In the genomic region with DNA sequence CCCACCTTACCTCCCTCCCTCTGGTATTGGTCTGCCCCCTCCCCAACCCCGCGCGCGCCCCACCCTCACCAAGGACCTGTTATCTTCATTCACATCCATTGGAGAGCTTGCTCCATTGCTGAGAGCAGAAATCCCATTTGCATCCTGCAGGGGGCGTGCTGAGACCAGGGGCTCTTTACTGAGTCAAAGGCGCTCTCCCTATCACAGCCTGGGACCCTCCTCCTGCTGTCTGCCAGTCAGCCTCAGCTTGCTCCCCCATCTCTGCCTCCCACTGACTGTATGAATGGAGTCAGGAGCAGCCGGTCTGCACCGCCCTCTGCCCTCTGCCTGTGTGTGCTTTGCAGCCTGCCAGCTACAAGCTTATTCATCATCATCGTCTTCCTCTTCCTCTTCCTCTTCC, we compare ENCODE assay signal across 9 mouse cellular contexts.
DNase-seq lines count a peak whose midpoint lies in the region; ATAC-seq and TF ChIP-seq lines count a peak whose summit lies in the region.
"Had no signal": no experiment of that assay in that cellular context is flagged by ENCODE, and none has a peak within 500 bp of the region (broad histone marks: within the 10 kb centered on the region; RNA-seq: fewer than 3 reads in every experiment).

No protein-coding gene starts in this region.

- WGBS in lung, embryonic 14.5 days, result 41% methylated on average over 9 of the region's 9 CpGs
- WGBS in embryonic facial prominence, embryonic 11.5 days, result 30% methylated on average over 9 of the region's 9 CpGs
- WGBS in hindbrain, postnatal 0 days, result 36% methylated on average over 9 of the region's 9 CpGs
- 39% methylated on average over 9 of the region's 9 CpGs for WGBS in olfactory bulb, adult 2 months
- WGBS in lung, adult 2 months, result 53% methylated on average over 9 of the region's 9 CpGs

- no peaks in the 10 kb centered on the region for H3K9me3 ChIP-seq in lung, embryonic 14.5 days (ENCODE audit: low read depth, low read length)
- no peaks in the 10 kb centered on the region for H3K9me3 ChIP-seq in embryonic facial prominence, embryonic 11.5 days (replicated peaks; ENCODE audit: control insufficient read depth, low read length)
- H3K9me3 ChIP-seq in hindbrain, postnatal 0 days (ENCODE audit: low read length), result no peaks in the 10 kb centered on the region
- H3K9me3 ChIP-seq: limb, embryonic 12.5 days had no signal

- TF ChIP-seq CTCF in lung, embryonic 14.5 days (IDR thresholded peaks at IDR 0.05; ENCODE audit: low read depth), result peak; percentile 44; the same call in 1 of the 2 replicates
- peak; percentile 69 for TF ChIP-seq CTCF in hindbrain, postnatal 0 days (IDR thresholded peaks at IDR 0.05; ENCODE audit: low read depth)
- TF ChIP-seq CTCF in olfactory bulb, adult 2 months (IDR thresholded peaks at IDR 0.05; ENCODE audit: insufficient read depth, low read depth, low read length), result peak; percentile 21; the same call in 1 of the 2 replicates
- TF ChIP-seq CTCF in lung, adult 2 months (IDR thresholded peaks at IDR 0.05; ENCODE audit: insufficient read depth, low read length), result no peak

- peak; percentile 13 for DNase-seq in lung, embryonic 14.5 days
- no peak for DNase-seq in lung, postnatal 25 days (ENCODE audit: low spot score)
- DNase-seq in embryonic facial prominence, embryonic 11.5 days (ENCODE audit: low spot score), result peak; percentile 18
- peak; percentile 61 for DNase-seq in hindbrain, postnatal 0 days (ENCODE audit: low spot score)
- DNase-seq in heart, postnatal 36 days, result no peak
- no peak for DNase-seq in lung, adult 2 months

- H3K4me3 ChIP-seq in lung, embryonic 14.5 days (ENCODE audit: low read depth, low read length), result no peak overlapping the region
- H3K4me3 ChIP-seq in embryonic facial prominence, embryonic 11.5 days (ENCODE audit: low read depth, low read length), result no peak overlapping the region
- H3K4me3 ChIP-seq in hindbrain, postnatal 0 days (ENCODE audit: low read length), result no peak overlapping the region
- H3K4me3 ChIP-seq in olfactory bulb, adult 2 months (ENCODE audit: insufficient read depth, low read depth, low read length), result no peak overlapping the region
- no peak overlapping the region for H3K4me3 ChIP-seq in lung, adult 2 months (replicated peaks; ENCODE audit: extremely low read depth, low read depth, low read length)
- H3K4me3 ChIP-seq: limb, embryonic 12.5 days had no signal

- H3K4me1 ChIP-seq in lung, embryonic 14.5 days (ENCODE audit: insufficient read depth), result no peaks in the 10 kb centered on the region
- no peaks in the 10 kb centered on the region for H3K4me1 ChIP-seq in embryonic facial prominence, embryonic 11.5 days (ENCODE audit: control insufficient read depth, insufficient read depth, low read length)
- no peaks in the 10 kb centered on the region for H3K4me1 ChIP-seq in hindbrain, postnatal 0 days (ENCODE audit: insufficient read depth, low read length)
- H3K4me1 ChIP-seq in olfactory bulb, adult 2 months (ENCODE audit: control insufficient read depth, insufficient read depth, low read length), result peaks cover 3% of the 10 kb centered on the region; the same call in 1 of the 2 replicates
- no peaks in the 10 kb centered on the region for H3K4me1 ChIP-seq in lung, adult 2 months (ENCODE audit: control insufficient read depth, insufficient read depth, low read length)

- no peaks in the 10 kb centered on the region for H3K27me3 ChIP-seq in lung, embryonic 14.5 days (ENCODE audit: insufficient read depth, low read length)
- H3K27me3 ChIP-seq in embryonic facial prominence, embryonic 11.5 days (ENCODE audit: control insufficient read depth, insufficient read depth, low read length), result no peaks in the 10 kb centered on the region
- H3K27me3 ChIP-seq in hindbrain, postnatal 0 days (ENCODE audit: insufficient read depth, low read length), result no peaks in the 10 kb centered on the region
- H3K27me3 ChIP-seq: limb, embryonic 12.5 days had no signal

- no peak overlapping the region for H3K4me2 ChIP-seq in lung, embryonic 14.5 days
- no peak overlapping the region for H3K4me2 ChIP-seq in embryonic facial prominence, embryonic 11.5 days (ENCODE audit: low read depth, low read length)
- H3K4me2 ChIP-seq in hindbrain, postnatal 0 days (ENCODE audit: low read depth, low read length), result no peak overlapping the region
- H3K4me2 ChIP-seq: limb, embryonic 12.5 days had no signal

- H3K36me3 ChIP-seq in lung, embryonic 14.5 days (ENCODE audit: insufficient read depth), result no peaks in the 10 kb centered on the region
- H3K36me3 ChIP-seq in embryonic facial prominence, embryonic 11.5 days (replicated peaks; ENCODE audit: control insufficient read depth, insufficient read depth, low read depth, low read length), result no peaks in the 10 kb centered on the region
- H3K36me3 ChIP-seq in hindbrain, postnatal 0 days (ENCODE audit: insufficient read depth, low read length), result no peaks in the 10 kb centered on the region
- H3K36me3 ChIP-seq: limb, embryonic 12.5 days had no signal

- no peak for TF ChIP-seq POLR2A in olfactory bulb, adult 2 months (IDR thresholded peaks at IDR 0.05; ENCODE audit: insufficient read depth, low read depth, low read length)
- no peak for TF ChIP-seq POLR2A in lung, adult 2 months (IDR thresholded peaks at IDR 0.05; ENCODE audit: borderline replicate concordance, extremely low read depth, low read depth, low read length)

- no peak; the same call in 1 of the 2 replicates for ATAC-seq in lung, embryonic 14.5 days (ENCODE audit: insufficient read depth)
- ATAC-seq in embryonic facial prominence, embryonic 11.5 days (replicated peaks; ENCODE audit: insufficient number of reproducible peaks, low FRiP score, low TSS enrichment, low read depth), result 0 out of 2 replicates have a peak, but pooled peaks have one; percentile 29
- ATAC-seq in hindbrain, postnatal 0 days, result peak; percentile 82
- ATAC-seq in monocyte, adult 5-6 weeks (replicated peaks; ENCODE audit: insufficient number of reproducible peaks, low FRiP score, low TSS enrichment, poor library complexity, severe bottlenecking), result no peak

- no peak overlapping the region for H3K27ac ChIP-seq in lung, embryonic 14.5 days (ENCODE audit: low read depth)
- no peak overlapping the region for H3K27ac ChIP-seq in embryonic facial prominence, embryonic 11.5 days (replicated peaks; ENCODE audit: low read depth, low read length)
- H3K27ac ChIP-seq in hindbrain, postnatal 0 days, result no peak overlapping the region
- H3K27ac ChIP-seq in olfactory bulb, adult 2 months (ENCODE audit: insufficient read depth, low read depth, low read length), result no peak overlapping the region
- H3K27ac ChIP-seq: limb, embryonic 12.5 days had no signal

- intact Hi-C loops in heart, postnatal 36 days (cut with DNase I), result loop anchor here (10.0 kb wide), 1 partner anchor 198 kb away; no protein-coding TSS in a partner anchor

- no peak overlapping the region for H3K9ac ChIP-seq in lung, embryonic 14.5 days
- H3K9ac ChIP-seq in embryonic facial prominence, embryonic 11.5 days (replicated peaks; ENCODE audit: low read length), result no peak overlapping the region
- H3K9ac ChIP-seq in hindbrain, postnatal 0 days (replicated peaks; ENCODE audit: low read length), result no peak overlapping the region

Comparison
In these comparisons a context has a peak if more than half of its experiments do, and no peak if none do; other contexts are left out.
1. DNase-seq: peak in lung, embryonic 14.5 days (single experiment), embryonic facial prominence, embryonic 11.5 days (single experiment) and hindbrain, postnatal 0 days (single experiment); none in lung, postnatal 25 days (single experiment), heart, postnatal 36 days (0 of 2) and lung, adult 2 months (single experiment).
2. ATAC-seq: peak in embryonic facial prominence, embryonic 11.5 days (single experiment) and hindbrain, postnatal 0 days (single experiment); none in lung, embryonic 14.5 days (single experiment) and monocyte, adult 5-6 weeks (single experiment).